Mouse (Mus musculus) T-helper 2 cell (primary cell): Measurements from ENCODE around the gene Anxa6.

Experiments
- in situ Hi-C: fragments of 300-600 bp; cut with MboI, MseI; formaldehyde crosslinking; loops from one replicate; pipeline ENCODE4 v1.15.1; 2025; ENCODE audit warnings: high pct_unique_total_duplicates

Anxa6 gene

GRCm38 (mm10) chr11:55031211-55031990 lies 1.8 kb downstream of the Anxa6 start:
- in situ Hi-C loops = no loop called here

DNA sequence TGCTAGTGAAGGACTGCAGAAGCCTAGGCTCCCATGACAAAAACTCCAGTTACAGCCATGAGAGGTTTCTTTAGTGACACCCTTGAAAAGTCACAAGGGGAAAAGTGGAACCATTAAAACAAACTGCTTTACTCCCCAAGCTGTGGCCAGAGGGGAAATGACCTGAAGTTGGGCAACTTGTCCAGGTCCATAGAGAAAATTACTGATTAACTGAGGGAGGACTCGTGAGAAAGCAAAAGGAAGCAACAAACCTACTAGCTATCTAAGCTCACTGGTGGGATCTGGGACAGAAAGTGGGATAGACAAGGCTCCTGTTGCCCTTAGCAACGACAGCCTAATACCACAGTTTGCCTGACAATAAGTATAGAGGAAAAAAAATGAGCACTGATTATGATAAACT lies 4.7 kb downstream of the Anxa6 start:
- in situ Hi-C loops = no loop called here

DNA sequence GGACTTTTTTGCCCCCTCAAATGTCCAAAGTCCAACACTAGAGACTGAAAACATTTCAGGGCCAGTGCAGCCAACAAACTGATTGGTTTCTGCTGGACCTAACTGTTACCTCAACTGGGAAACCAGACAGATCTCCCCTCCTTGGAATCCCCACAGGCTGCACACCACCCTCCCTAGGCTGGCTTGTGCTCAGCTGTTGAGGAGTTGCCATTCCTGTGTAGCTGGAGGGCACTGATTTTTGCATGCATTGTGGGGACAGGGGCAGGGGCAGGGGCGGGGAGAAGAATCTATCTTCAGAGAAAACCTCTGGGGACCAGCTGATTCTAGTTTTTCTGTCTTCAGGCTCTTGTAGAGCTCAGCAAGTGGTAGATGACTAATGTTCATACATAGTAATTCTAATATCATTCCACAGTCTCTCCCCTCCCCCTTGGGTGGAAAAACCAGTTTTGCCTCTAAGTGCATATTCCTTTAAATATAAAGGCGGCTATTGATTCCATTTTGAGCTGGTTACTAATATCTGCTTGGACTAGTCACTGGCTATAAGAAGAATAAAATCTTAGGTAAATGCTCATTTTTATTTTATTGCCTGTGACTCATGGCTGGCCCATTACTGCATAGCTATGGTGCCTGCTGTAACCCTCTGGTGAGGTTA lies 5.9 kb downstream of the Anxa6 start:
- in situ Hi-C loops = no loop called here

- in situ Hi-C loops = no loop called here
These were observed 7.3 kb downstream of the Anxa6 start for GRCm38 (mm10) chr11:55025896-55026295.

DNA sequence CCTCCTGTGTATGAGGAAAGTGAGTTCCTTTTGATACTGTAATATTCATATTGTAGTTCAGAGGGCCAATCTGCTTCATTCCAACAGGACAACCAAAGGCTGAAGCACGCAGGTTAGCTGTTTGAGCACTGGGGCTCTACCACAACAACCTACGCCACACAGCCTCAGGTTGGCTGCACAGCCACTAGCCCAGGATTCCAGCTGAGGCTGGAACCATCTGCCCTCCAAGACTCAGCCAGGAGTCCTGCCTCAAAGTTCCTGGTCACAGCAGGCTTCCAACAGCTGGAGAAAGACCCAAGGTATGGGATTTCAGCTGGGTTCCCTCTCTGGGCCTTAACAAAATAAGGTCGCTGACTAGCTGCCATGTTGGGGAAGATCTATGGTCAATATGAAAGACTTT lies 9.7 kb downstream of the Anxa6 start:
- in situ Hi-C loops = no loop called here

DNA sequence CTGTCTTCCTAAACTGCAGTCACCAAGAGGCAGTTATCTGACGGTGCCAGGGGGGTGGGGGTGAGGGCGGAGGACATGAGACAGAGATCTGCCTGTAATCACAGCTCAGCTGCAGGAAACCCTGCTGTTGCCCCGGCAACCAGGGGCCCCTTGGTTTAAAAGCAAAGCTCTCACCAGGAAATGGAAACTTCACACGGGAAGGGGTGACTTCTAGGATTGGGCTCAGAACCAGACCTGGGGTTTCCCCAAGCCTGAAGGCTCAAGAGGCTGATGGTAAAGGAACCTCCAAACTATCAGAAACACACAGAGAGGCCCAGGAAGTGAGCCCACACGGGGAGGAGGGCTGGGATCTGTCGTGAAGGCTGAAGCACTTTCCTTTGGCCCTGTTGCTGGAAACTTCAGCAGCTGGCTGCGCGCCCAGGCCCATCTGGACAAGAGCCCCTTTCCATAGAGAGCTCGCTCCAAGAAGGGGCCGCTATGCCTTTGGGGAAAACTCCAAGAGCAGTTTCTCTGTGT lies 10.1 kb downstream of the Anxa6 start:
- in situ Hi-C loops = no loop called here

- in situ Hi-C loops = no loop called here
These were observed 10.7 kb downstream of the Anxa6 start for GRCm38 (mm10) chr11:55022508-55022907.

DNA sequence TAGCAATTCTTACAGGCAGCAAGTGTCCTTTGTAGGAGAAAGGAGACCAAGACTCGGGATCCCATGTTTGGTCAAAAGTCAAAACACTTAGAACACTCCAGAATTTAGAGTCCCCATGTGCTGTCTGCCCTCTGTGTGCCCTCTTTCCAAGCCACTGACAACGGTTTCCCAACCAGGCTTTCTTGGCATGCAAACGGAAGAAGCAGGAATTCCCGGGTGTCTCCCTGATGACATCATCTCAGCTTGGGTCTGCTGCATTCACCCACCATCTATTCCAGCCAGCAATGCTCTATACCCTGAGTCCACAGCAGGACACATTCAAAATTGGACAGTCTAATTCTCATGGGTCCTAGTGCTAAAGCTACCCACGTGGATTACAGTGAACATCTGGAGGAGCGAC lies 11.4 kb downstream of the Anxa6 start:
- in situ Hi-C loops = no loop called here

DNA sequence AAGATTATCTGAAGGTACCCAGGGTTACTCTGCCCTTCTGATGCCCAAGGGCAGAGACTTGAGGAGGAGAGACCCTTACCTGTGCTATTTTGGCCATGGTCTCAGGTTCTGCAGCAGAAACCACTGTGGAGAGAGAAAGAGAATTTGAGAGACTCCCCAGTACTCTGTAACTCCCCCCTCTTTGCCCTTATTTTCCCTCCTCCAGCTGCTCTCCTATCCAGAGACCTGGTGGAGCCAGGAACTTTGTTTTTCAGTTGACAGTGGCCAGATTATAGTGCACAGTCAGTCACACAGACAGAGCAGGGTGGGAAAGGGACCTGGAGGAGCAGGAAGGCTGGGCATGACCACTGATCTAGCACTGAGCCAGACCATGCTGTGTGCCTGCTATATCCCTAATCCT lies 11.8 kb downstream of the Anxa6 start:
- in situ Hi-C loops = no loop called here

GRCm38 (mm10) chr11:55019711-55020110 lies 13.5 kb downstream of the Anxa6 start:
- in situ Hi-C loops = no loop called here

DNA sequence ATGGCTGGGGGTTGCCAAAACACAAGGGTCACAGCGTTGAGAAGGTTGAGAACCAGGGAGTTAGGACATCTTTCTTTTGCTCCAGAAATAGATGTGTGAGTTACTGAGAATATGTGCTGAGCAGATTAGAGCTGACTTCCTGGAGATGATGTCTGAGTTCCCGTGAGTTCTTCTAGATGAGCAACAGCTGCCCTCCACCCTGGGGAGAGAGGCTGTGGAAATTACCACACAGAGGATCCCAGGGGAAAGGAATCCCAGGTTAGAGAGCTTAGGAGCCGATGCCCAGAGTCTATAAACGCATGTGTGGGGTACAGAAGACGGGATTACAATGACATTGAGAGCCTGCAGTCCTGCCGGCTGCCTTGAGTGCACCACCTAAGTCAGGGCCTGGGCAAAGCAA lies 15.2 kb downstream of the Anxa6 start:
- in situ Hi-C loops = no loop called here

DNA sequence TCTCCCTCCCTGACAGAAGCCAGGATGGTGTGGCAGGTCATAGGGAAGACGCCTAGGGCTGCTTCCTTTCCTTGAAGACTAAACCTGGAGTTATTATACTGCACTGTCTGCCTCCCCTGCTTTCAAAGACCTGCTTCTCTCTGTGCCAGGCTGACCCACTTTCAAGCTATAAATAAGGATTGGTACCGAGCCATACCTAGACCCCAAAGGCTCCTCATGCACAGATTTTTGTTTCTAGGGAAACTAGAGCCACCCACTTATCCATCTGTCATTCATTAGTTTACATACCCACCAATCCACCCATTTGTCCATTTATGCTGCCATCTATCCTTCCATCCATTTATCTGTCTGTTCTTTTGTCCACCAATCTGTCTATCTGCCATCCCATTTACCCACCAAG lies 16.0 kb downstream of the Anxa6 start:
- in situ Hi-C loops = no loop called here

DNA sequence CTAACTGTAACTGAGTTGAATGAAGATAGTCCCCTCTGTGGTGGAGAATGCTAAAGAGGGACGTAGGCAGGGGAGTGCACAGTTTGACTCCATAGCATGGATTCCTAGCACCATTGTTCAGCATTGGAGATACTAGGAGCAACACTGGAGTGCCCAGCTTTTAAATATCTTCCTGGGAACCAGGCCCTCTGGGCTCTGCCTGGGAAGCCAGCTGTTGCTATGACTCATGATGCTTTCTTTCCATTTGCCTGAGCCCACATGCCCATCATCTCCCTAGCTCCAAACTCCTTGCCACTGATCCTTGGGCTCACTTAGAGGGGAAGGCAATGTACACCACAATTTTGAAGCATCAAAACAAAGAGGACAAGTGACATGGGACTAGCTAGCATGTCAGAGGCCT lies 16.5 kb downstream of the Anxa6 start:
- in situ Hi-C loops = no loop called here

GRCm38 (mm10) chr11:55015831-55016241 lies 17.4 kb downstream of the Anxa6 start:
- in situ Hi-C loops = no loop called here

GRCm38 (mm10) chr11:55015264-55015663 lies 18.0 kb downstream of the Anxa6 start:
- in situ Hi-C loops = no loop called here

GRCm38 (mm10) chr11:55013802-55014201 lies 19.4 kb downstream of the Anxa6 start:
- in situ Hi-C loops = no loop called here

DNA sequence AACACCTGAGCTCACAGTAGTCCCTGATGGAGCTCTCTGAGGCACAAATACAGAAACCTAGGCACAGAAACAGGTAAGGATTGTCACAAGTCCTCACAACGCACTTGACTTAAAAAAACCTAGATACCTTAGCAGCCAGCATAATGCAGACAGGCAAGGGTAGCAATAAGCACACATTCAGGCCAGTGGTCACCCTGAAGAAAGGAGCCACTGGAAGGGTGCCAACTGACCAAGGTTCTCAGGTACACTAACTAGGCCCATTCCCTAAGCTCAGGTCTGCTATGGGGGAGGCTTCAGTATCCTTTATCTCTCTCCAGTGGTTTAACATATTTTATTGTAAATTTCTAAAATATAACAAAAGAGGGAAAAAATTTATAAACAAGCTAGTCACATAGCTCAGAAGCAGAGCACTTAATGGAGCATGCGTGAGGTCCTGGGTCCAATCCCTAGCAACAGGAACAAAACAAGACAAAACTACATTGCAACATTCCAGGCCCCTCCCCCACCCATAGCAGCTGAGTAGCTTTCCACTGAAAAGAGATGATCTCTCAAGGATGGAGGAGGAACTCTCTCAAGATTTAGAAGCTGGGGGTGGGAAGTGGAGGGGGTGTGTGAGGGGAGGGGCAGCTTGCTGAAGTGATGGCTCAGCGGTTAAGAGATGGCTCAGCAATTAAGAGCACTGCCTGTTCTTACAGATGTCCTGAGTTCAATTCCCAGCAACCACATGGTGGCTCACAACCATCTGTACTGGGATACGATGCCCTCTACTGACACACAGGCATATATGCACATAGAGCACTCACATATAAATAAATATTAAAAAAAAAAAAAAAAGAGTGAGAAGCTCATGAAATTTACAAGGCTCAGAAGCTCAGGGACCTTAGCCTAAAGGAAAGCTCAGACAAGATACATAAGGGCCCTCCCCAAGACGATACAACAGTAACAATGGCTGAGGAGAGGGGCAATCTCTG lies 20.4 kb downstream of the Anxa6 start:
- in situ Hi-C loops = no loop called here

GRCm38 (mm10) chr11:55011440-55011839 lies 21.8 kb downstream of the Anxa6 start:
- in situ Hi-C loops = no loop called here

DNA sequence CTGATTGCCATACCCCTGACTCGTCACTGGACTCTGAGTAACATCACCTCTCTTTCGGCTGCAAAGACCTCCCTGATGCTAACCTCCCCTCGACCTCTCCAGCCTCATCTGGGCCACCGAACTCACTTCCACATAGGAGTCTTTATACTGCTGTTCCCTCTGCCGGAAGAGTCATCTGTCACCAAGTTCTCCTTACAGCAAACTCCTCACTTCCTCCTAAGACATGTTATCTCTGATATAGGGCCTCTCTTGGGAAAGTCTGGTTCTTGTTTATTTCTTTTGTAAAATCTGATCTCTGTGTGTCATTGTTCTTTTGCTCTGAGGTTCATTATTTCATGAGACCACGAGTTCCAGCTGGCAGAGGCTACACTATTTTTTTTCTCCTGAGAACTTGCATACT lies 25.0 kb downstream of the Anxa6 start:
- in situ Hi-C loops = no loop called here

DNA sequence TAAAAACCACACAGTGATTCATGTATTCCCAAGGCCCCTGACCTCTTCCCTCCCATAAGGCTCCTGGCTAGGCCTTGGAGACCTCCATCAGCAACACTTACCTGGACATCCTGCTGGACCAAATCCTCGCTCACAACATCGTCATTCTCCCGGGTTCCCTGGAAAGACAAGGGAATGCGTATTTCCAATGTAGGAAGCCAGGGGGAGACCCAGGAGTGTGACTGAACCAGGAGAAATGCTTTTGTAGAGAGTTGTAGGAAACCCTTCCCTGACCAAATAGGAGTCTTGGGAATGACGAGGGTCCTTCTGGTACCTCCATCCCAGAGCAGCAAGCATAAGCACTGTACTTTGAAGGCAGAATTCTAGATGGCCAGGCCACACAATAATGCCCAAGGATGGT lies 27.6 kb downstream of the Anxa6 start:
- in situ Hi-C loops = no loop called here

DNA sequence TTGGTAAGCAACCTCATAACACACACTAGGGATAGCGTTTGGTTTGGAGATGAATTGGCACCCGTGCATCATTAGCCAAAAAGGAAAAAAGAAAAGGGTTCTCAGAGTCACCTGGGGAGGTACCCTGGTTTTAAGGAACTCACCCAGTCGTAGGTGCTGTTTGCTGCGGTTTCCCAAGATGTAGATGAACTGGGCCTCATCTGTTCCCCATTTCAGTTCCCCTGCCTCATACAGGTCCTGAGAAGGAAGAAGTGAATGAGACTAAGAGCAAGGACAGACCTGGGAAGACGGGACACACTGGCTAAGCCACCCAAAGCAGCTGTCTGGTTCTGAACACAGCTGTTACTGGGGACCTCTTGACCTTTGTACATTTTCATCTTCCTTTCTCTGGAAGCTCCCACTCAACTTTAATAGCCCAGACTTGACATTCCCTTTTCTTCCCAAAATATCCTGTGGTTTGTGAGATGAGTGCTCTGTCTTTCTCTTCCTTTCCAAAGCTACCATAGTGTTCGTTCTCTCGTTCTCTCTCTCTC lies 28.2 kb downstream of the Anxa6 start:
- in situ Hi-C loops = loop anchor here (5.0 kb wide), 1 partner anchor 37 kb away; no protein-coding TSS in a partner anchor

GRCm38 (mm10) chr11:54998708-54999107 lies 34.5 kb downstream of the Anxa6 start:
- in situ Hi-C loops = no loop called here
